Mouse (Mus musculus) ovary, postnatal 36 days (tissue): ENCODE results near the gene Irf2.
A peak's percentile ranks its signal among the peaks of the same experiment; 100 is the strongest.

Experiments
- DNase-seq: peaks from one replicate; pipeline ENCODE4 v3.0.0; 2022; ENCODE audit warnings: low spot score, mixed read lengths

Gene Irf2

GRCm38 (mm10) chr8:46739003-46739949 is at the start of gene Irf2:
Gene Irf2, plus strand, starts transcription at chr8:46739732.
- peak; percentile 86 for DNase-seq

GRCm38 (mm10) chr8:46690111-46690510 is 49.4 kb upstream of the Irf2 start:
- DNase-seq, result no peak

GRCm38 (mm10) chr8:46690581-46690980 is 49.0 kb upstream of the Irf2 start:
- DNase-seq, result no peak

- no peak for DNase-seq
Measured at GRCm38 (mm10) chr8:46691360-46691759, 48.2 kb upstream of the Irf2 start.

GRCm38 (mm10) chr8:46696256-46697041 is 43.1 kb upstream of the Irf2 start:
- no peak for DNase-seq

- DNase-seq, result no peak
Measured at GRCm38 (mm10) chr8:46697566-46697965, 42.0 kb upstream of the Irf2 start.

GRCm38 (mm10) chr8:46698162-46698561 is 41.4 kb upstream of the Irf2 start:
- DNase-seq, result no peak

GRCm38 (mm10) chr8:46705145-46705544 is 34.4 kb upstream of the Irf2 start:
- DNase-seq, result no peak

- no peak for DNase-seq
Measured at GRCm38 (mm10) chr8:46706730-46707129, 32.8 kb upstream of the Irf2 start.

GRCm38 (mm10) chr8:46709302-46709701 is 30.2 kb upstream of the Irf2 start:
- DNase-seq, result no peak

- DNase-seq, result no peak
Measured at GRCm38 (mm10) chr8:46710289-46710688, 29.2 kb upstream of the Irf2 start.

- no peak for DNase-seq
Measured at GRCm38 (mm10) chr8:46711496-46711895, 28.0 kb upstream of the Irf2 start.

- no peak for DNase-seq
Measured at GRCm38 (mm10) chr8:46713178-46713577, 26.4 kb upstream of the Irf2 start.

- no peak for DNase-seq
Measured at GRCm38 (mm10) chr8:46713844-46714243, 25.7 kb upstream of the Irf2 start.

GRCm38 (mm10) chr8:46714400-46714799 is 25.1 kb upstream of the Irf2 start:
- DNase-seq, result no peak

GRCm38 (mm10) chr8:46716477-46716876 is 23.1 kb upstream of the Irf2 start:
- no peak for DNase-seq

- DNase-seq, result no peak
Measured at GRCm38 (mm10) chr8:46717170-46717569, 22.4 kb upstream of the Irf2 start.

GRCm38 (mm10) chr8:46718301-46718700 is 21.2 kb upstream of the Irf2 start:
- DNase-seq, result no peak

GRCm38 (mm10) chr8:46718747-46719146 is 20.8 kb upstream of the Irf2 start:
- DNase-seq, result no peak

GRCm38 (mm10) chr8:46720656-46721055 is 18.9 kb upstream of the Irf2 start:
- DNase-seq, result no peak

GRCm38 (mm10) chr8:46721065-46721845 is 18.3 kb upstream of the Irf2 start:
- no peak for DNase-seq

- DNase-seq, result no peak
Measured at GRCm38 (mm10) chr8:46722536-46722935, 17.0 kb upstream of the Irf2 start.
